Mouse (Mus musculus) ES-Bruce4 (cell line): Measurements from ENCODE around the gene Zswim1.

ENCODE experiments used
- CTCF ChIP-seq: IDR thresholded peaks from one replicate; pipeline ENCODE4 v1.8.1; 2011; ENCODE audit warnings: low read depth, low read length
- EP300 ChIP-seq: IDR thresholded peaks from 2 replicates; pipeline ENCODE4 v1.6.1; 2011; ENCODE audit warnings: low read depth, low read length; ENCODE audit not compliant: insufficient read depth

DNA sequence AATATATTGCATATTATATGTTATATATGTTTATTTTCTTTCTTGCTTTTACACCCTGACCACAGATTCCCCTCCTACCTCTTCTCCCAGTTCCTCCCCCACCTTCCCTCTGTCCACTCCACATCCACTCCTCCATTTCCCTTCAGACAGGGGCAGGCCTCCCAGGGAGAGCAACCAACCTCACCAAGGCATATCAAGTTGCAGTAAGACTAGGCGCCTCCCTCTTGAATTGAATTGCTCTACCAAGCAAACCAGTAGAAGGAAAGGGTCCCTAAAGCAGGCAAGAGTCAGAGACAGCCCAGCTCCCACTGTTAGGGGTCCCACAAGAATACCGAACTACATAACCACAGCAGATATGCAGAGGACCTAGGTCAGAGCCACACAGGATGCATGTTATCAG, 36.7 kb downstream of the Zswim1 start:
- TF ChIP-seq CTCF (no peak), EP300 (0 out of 2 replicates have a peak, but pooled peaks have one; percentile 18)
